Mouse (Mus musculus): ENCODE measurements around the gene Dusp21. TPM values are rescaled to one million over a fixed set of nuclear protein-coding genes. Genes with fewer than 3 reads are reported as not detected.

Gene Dusp21
- polyA plus RNA-seq, 1 experiment from 2014 or later: not detected

- Histone ChIP-seq H3K27ac (no peak overlapping the region), H3K9me3 (replicated peaks) (no peaks in the 10 kb centered on the region), H3K4me3 (no peak overlapping the region), H3K36me3 (no peaks in the 10 kb centered on the region), H3K27me3 (ENCODE audit: low read depth, poor library complexity, severe bottlenecking) (no peaks in the 10 kb centered on the region), H3K4me1 (no peaks in the 10 kb centered on the region)
- no peak for DNase-seq (ENCODE audit: low spot score)
Measured at GRCm38 (mm10) chrX:18187203-18187602, 41.5 kb downstream of the Dusp21 start.

GRCm38 (mm10) chrX:18188293-18188692 is 42.6 kb downstream of the Dusp21 start:
- Histone ChIP-seq H3K36me3 (no peaks in the 10 kb centered on the region), H3K4me3 (no peak overlapping the region), H3K9me3 (replicated peaks) (no peaks in the 10 kb centered on the region), H3K4me1 (no peaks in the 10 kb centered on the region), H3K27ac (no peak overlapping the region), H3K27me3 (ENCODE audit: low read depth, poor library complexity, severe bottlenecking) (no peaks in the 10 kb centered on the region)
- DNase-seq (ENCODE audit: low spot score): no peak
- WGBS: 84% methylated on average over 2 of the region's 2 CpGs

Other genes starting within 250 kb of the Dusp21 start
- 23.2 and 26.9 TPM in 2 replicates for gene Kdm6a, start 16.7 kb downstream of the Dusp21 start, polyA plus RNA-seq (2016; fragmentation: Nextera tagmentation; extraction: Ambion mirVana)

Data from limb, embryonic 10.5 days (tissue).